In genomic region chr16:50249036-50249435, GRCm38 (mm10) we compare ENCODE assay signal across 14 mouse cellular contexts.
"Had no signal": no experiment of that assay in that cellular context is flagged by ENCODE, and none has a peak within 500 bp of the region (broad histone marks: within the 10 kb centered on the region; RNA-seq: fewer than 3 reads in every experiment).

No protein-coding gene starts in this region.

- H3K9ac ChIP-seq: lung, embryonic 14.5 days; midbrain, embryonic 12.5 days; neural tube, embryonic 12.5 days; stomach, embryonic 15.5 days had no signal

- H3K27ac ChIP-seq: midbrain, embryonic 10.5 days; midbrain, embryonic 12.5 days; neural tube, embryonic 12.5 days; stomach, embryonic 15.5 days; stomach, postnatal 0 days had no signal

- H3K36me3 ChIP-seq: midbrain, embryonic 10.5 days; midbrain, embryonic 12.5 days; neural tube, embryonic 12.5 days; stomach, embryonic 15.5 days had no signal

- H3K4me1 ChIP-seq: midbrain, embryonic 10.5 days; midbrain, embryonic 12.5 days; neural tube, embryonic 12.5 days; stomach, embryonic 15.5 days had no signal

- H3K4me3 ChIP-seq: midbrain, embryonic 10.5 days; midbrain, embryonic 12.5 days; neural tube, embryonic 12.5 days; stomach, embryonic 15.5 days had no signal

- H3K4me2 ChIP-seq: lung, embryonic 14.5 days; midbrain, embryonic 12.5 days; neural tube, embryonic 12.5 days; stomach, embryonic 15.5 days had no signal

- H3K27me3 ChIP-seq: midbrain, embryonic 12.5 days; neural tube, embryonic 12.5 days; stomach, embryonic 15.5 days had no signal

- DNase-seq: lung, adult 18-20 months; lung, embryonic 14.5 days; lung, postnatal 10 days; lung, postnatal 4 days; midbrain, embryonic 14.5 days; right cerebral cortex, postnatal 14 days; thymus, adult 2 months; thymus, postnatal 14 days; thymus, postnatal 36 days had no signal

- H3K9me3 ChIP-seq: midbrain, embryonic 10.5 days; midbrain, embryonic 12.5 days; neural tube, embryonic 12.5 days; stomach, embryonic 15.5 days had no signal
